Mouse (Mus musculus) midbrain, embryonic 14.5 days (tissue): Measurements from ENCODE around the gene Anapc16. TPM values are rescaled to one million over a fixed set of nuclear protein-coding genes. Genes with fewer than 3 reads are reported as not detected.

ENCODE experiments used
- ATAC-seq: fragments of 200-750 bp; cut with Nextera tagmentation; 2 replicates; pipeline ENCODE4 v1.8.0; 2017; ENCODE audit warnings: moderate number of reproducible peaks, moderate library complexity; ENCODE audit not compliant: low FRiP score, low TSS enrichment
- DNase-seq: peaks from one replicate; pipeline ENCODE4 v3.0.0-alpha.2; 2015
- H3K27ac ChIP-seq: fragments of 300-500 bp; sonication (generic); replicated peaks from 2 replicates; pipeline ENCODE4 v1.5.1; 2014; ENCODE audit warnings: mild to moderate bottlenecking, low read depth, low read length, moderate library complexity
- H3K27me3 ChIP-seq: fragments of 300-500 bp; sonication (generic); 2 replicates; pipeline ENCODE4 v1.6.1; 2014; ENCODE audit warnings: low read length, control low read depth, mixed read lengths; ENCODE audit not compliant: control insufficient read depth, insufficient read depth
- H3K36me3 ChIP-seq: fragments of 300-500 bp; sonication (generic); 2 replicates; pipeline ENCODE4 v1.6.1; 2014; ENCODE audit warnings: low read length, control low read depth; ENCODE audit not compliant: control insufficient read depth, insufficient read depth
- H3K4me1 ChIP-seq: fragments of 300-500 bp; sonication (generic); 2 replicates; pipeline ENCODE4 v1.6.1; 2014; ENCODE audit warnings: mild to moderate bottlenecking, antibody characterized with exemption, low read length, control low read depth; ENCODE audit not compliant: control insufficient read depth, insufficient read depth
- H3K4me2 ChIP-seq: fragments of 300-500 bp; sonication (generic); 2 replicates; pipeline ENCODE4 v1.6.1; 2014; ENCODE audit warnings: mild to moderate bottlenecking, low read length, moderate library complexity
- H3K4me3 ChIP-seq: fragments of 300-500 bp; sonication (generic); replicated peaks from 2 replicates; pipeline ENCODE4 v1.5.1; 2014; ENCODE audit warnings: low read depth, low read length
- H3K9ac ChIP-seq: fragments of 300-500 bp; sonication (generic); replicated peaks from 2 replicates; pipeline ENCODE4 v1.6.1; 2014; ENCODE audit warnings: mild to moderate bottlenecking, low read length, moderate library complexity
- H3K9me3 ChIP-seq: fragments of 300-500 bp; sonication (generic); 2 replicates; pipeline ENCODE4 v1.6.1; 2016; ENCODE audit warnings: low read length, control low read depth, mixed read lengths; ENCODE audit not compliant: control insufficient read depth
- WGBS: fragments of 180-500 bp; shearing (Covaris S2); extraction: QIAGEN DNeasy Blood & Tissue Kit; methylation state at CpG from one replicate; pipeline ENCODE4 v1.1.7; 2014; 5-methylcytosine and 5-hydroxymethylcytosine counted together
- polyA plus RNA-seq: library from polyadenylated mRNA; unstranded; fragments of >200 nt; fragmentation: Nextera tagmentation; extraction: Ambion mirVana; gene quantifications from 2 replicates; pipeline ENCODE4 v1.2.1, GENCODE M21; 2014

Gene Anapc16
- 97.2 and 105 TPM in 2 replicates for polyA plus RNA-seq

GRCm38 (mm10) chr10:60002673-60003212 lies at the start of gene Anapc16, which contains the start of gene Ascc1:
Anapc16 (minus strand) TSS chr10:60003135.
Ascc1 (plus strand) TSS chr10:60002805.
- H3K27ac ChIP-seq: peak within 1 kb of the TSS; percentile 98
- peaks cover 12% of the 10 kb centered on the region; the same call in 1 of the 2 replicates for H3K4me1 ChIP-seq
- peak; percentile 99 for DNase-seq
- ATAC-seq: peak; percentile 97
- under 1% methylated on average over 51 of the region's 51 CpGs for WGBS
- peak within 1 kb of the TSS; percentile 71 for H3K4me3 ChIP-seq
- no peaks in the 10 kb centered on the region for H3K9me3 ChIP-seq
- H3K4me2 ChIP-seq: peak within 1 kb of the TSS; percentile 85
- H3K36me3 ChIP-seq: peaks cover 3% of the 10 kb centered on the region; the same call in 1 of the 2 replicates
- H3K27me3 ChIP-seq: no peaks in the 10 kb centered on the region
- H3K9ac ChIP-seq: peak within 1 kb of the TSS; percentile 73

GRCm38 (mm10) chr10:60050581-60050980 lies 47.6 kb upstream of the Anapc16 start:
- 94% methylated on average over 10 of the region's 10 CpGs for WGBS
- Histone ChIP-seq H3K27ac (no peak overlapping the region), H3K9ac (no peak overlapping the region), H3K27me3 (no peaks in the 10 kb centered on the region), H3K9me3 (no peaks in the 10 kb centered on the region), H3K4me3 (no peak overlapping the region), H3K36me3 (peaks cover 8% of the 10 kb centered on the region; the same call in 1 of the 2 replicates), H3K4me1 (peaks cover 3% of the 10 kb centered on the region; the same call in 1 of the 2 replicates), H3K4me2 (no peak overlapping the region)
- ATAC-seq (no peak), DNase-seq (no peak)

GRCm38 (mm10) chr10:60046696-60047095 lies 43.8 kb upstream of the Anapc16 start:
- Histone ChIP-seq H3K4me1 (peaks cover 3% of the 10 kb centered on the region; the same call in 1 of the 2 replicates), H3K27me3 (no peaks in the 10 kb centered on the region), H3K9ac (no peak overlapping the region), H3K27ac (no peak overlapping the region), H3K36me3 (peaks cover 8% of the 10 kb centered on the region; the same call in 1 of the 2 replicates), H3K9me3 (no peaks in the 10 kb centered on the region), H3K4me3 (no peak overlapping the region), H3K4me2 (no peak overlapping the region)
- peak; percentile 70 for DNase-seq
- WGBS: 15% methylated on average over 5 of the region's 5 CpGs
- ATAC-seq: no peak

- Histone ChIP-seq H3K4me2 (no peak overlapping the region), H3K9ac (no peak overlapping the region), H3K4me1 (peaks cover 3% of the 10 kb centered on the region; the same call in 1 of the 2 replicates), H3K27me3 (no peaks in the 10 kb centered on the region), H3K9me3 (no peaks in the 10 kb centered on the region), H3K27ac (no peak overlapping the region), H3K4me3 (no peak overlapping the region), H3K36me3 (no peaks in the 10 kb centered on the region)
- ATAC-seq (no peak), DNase-seq (no peak)
- WGBS: 92% methylated on average over 8 of the region's 8 CpGs
These were observed 39.5 kb upstream of the Anapc16 start for GRCm38 (mm10) chr10:60042350-60042922.

- 84% methylated on average over 4 of the region's 4 CpGs for WGBS
- Histone ChIP-seq H3K4me3 (no peak overlapping the region), H3K27me3 (no peaks in the 10 kb centered on the region), H3K4me2 (no peak overlapping the region), H3K9me3 (no peaks in the 10 kb centered on the region), H3K27ac (no peak overlapping the region), H3K9ac (no peak overlapping the region), H3K4me1 (peaks cover 14% of the 10 kb centered on the region), H3K36me3 (no peaks in the 10 kb centered on the region)
- no peak for DNase-seq
- no peak for ATAC-seq
These were observed 32.8 kb upstream of the Anapc16 start for GRCm38 (mm10) chr10:60035744-60036143.

GRCm38 (mm10) chr10:60034621-60035020 lies 31.7 kb upstream of the Anapc16 start:
- Histone ChIP-seq H3K9me3 (no peaks in the 10 kb centered on the region), H3K4me3 (no peak overlapping the region)
- 82% methylated on average over 3 of the region's 3 CpGs for WGBS

GRCm38 (mm10) chr10:60033064-60033463 lies 30.1 kb upstream of the Anapc16 start:
- 39% methylated on average over 5 of the region's 5 CpGs for WGBS
- no peaks in the 10 kb centered on the region for H3K9me3 ChIP-seq
- H3K27ac ChIP-seq: 0 out of 2 replicates have a peak overlapping the region, but pooled peaks have one; percentile 13
- no peak overlapping the region for H3K4me2 ChIP-seq
- peaks cover 14% of the 10 kb centered on the region for H3K4me1 ChIP-seq
- H3K27me3 ChIP-seq: no peaks in the 10 kb centered on the region
- no peak overlapping the region for H3K4me3 ChIP-seq
- no peak overlapping the region for H3K9ac ChIP-seq
- no peaks in the 10 kb centered on the region for H3K36me3 ChIP-seq
- DNase-seq (no peak), ATAC-seq (no peak)

More at GRCm38 (mm10) chr10:60034621-60035020, 31.7 kb upstream of the Anapc16 start:
- no peaks in the 10 kb centered on the region for H3K27me3 ChIP-seq
- H3K36me3 ChIP-seq: no peaks in the 10 kb centered on the region
- H3K4me1 ChIP-seq: peaks cover 14% of the 10 kb centered on the region
- DNase-seq (no peak), ATAC-seq (no peak)
- H3K9ac ChIP-seq: no peak overlapping the region
- no peak overlapping the region for H3K4me2 ChIP-seq
- H3K27ac ChIP-seq: no peak overlapping the region

- Histone ChIP-seq H3K9me3 (no peaks in the 10 kb centered on the region), H3K4me2 (no peak overlapping the region), H3K36me3 (no peaks in the 10 kb centered on the region), H3K27ac (peak overlapping the region; percentile 67), H3K9ac (no peak overlapping the region), H3K4me1 (peaks cover 14% of the 10 kb centered on the region), H3K27me3 (no peaks in the 10 kb centered on the region), H3K4me3 (no peak overlapping the region)
- WGBS: 56% methylated on average over 2 of the region's 2 CpGs
- DNase-seq (peak; percentile 31), ATAC-seq (no peak)
These were observed 29.7 kb upstream of the Anapc16 start for GRCm38 (mm10) chr10:60032622-60033021.

GRCm38 (mm10) chr10:60031985-60032384 lies 29.1 kb upstream of the Anapc16 start:
- Histone ChIP-seq H3K36me3 (no peaks in the 10 kb centered on the region), H3K4me1 (peaks cover 14% of the 10 kb centered on the region), H3K9me3 (no peaks in the 10 kb centered on the region), H3K27ac (peak overlapping the region; percentile 67), H3K9ac (no peak overlapping the region), H3K27me3 (no peaks in the 10 kb centered on the region), H3K4me2 (no peak overlapping the region), H3K4me3 (no peak overlapping the region)
- 15% methylated on average over 2 of the region's 2 CpGs for WGBS
- peak; percentile 69 for DNase-seq
- ATAC-seq: peak; percentile 48; the same call in 1 of the 2 replicates
